Mouse (Mus musculus) forebrain, postnatal 0 days (tissue): Measurements from ENCODE around the gene Susd4. TPM values are rescaled to one million over a fixed set of nuclear protein-coding genes. Genes with fewer than 3 reads are reported as not detected.
A peak's percentile ranks its signal among the peaks of the same experiment; 100 is the strongest.

Experiments used
- ATAC-seq: fragments of 200-750 bp; cut with Nextera tagmentation; 2 replicates; pipeline ENCODE4 v1.8.0; 2017; ENCODE audit warnings: mild to moderate bottlenecking, moderate library complexity
- DNase-seq: peaks from one replicate; pipeline ENCODE4 v3.0.0-alpha.2; 2015
- H3K27ac ChIP-seq: fragments of 300-500 bp; sonication (generic); 2 replicates; pipeline ENCODE4 v1.5.1; 2014; ENCODE audit warnings: low read depth, mild to moderate bottlenecking, antibody characterized with exemption, low read length, moderate library complexity, mixed read lengths
- H3K27me3 ChIP-seq: fragments of 300-500 bp; sonication (generic); 2 replicates; pipeline ENCODE4 v1.6.1; 2014; ENCODE audit warnings: mild to moderate bottlenecking, low read length, mixed read lengths; ENCODE audit not compliant: insufficient read depth
- H3K36me3 ChIP-seq: fragments of 300-500 bp; sonication (generic); 2 replicates; pipeline ENCODE4 v1.6.1; 2014; ENCODE audit warnings: mild to moderate bottlenecking, moderate library complexity; ENCODE audit not compliant: insufficient read depth
- H3K4me1 ChIP-seq: fragments of 300-500 bp; sonication (generic); 2 replicates; pipeline ENCODE4 v1.6.1; 2014; ENCODE audit warnings: antibody characterized with exemption; ENCODE audit not compliant: insufficient read depth
- H3K4me2 ChIP-seq: fragments of 300-500 bp; sonication (generic); 2 replicates; pipeline ENCODE4 v1.6.1; 2014; ENCODE audit warnings: low read depth, mild to moderate bottlenecking, moderate library complexity
- H3K4me3 ChIP-seq: fragments of 300-500 bp; sonication (generic); 2 replicates; pipeline ENCODE4 v1.5.1; 2014; ENCODE audit warnings: low read depth, low read length, mixed read lengths
- H3K9ac ChIP-seq: fragments of 300-500 bp; sonication (generic); 2 replicates; pipeline ENCODE4 v1.6.1; 2014; ENCODE audit warnings: mild to moderate bottlenecking
- H3K9me3 ChIP-seq: fragments of 300-500 bp; sonication (generic); 2 replicates; pipeline ENCODE4 v1.6.1; 2016; ENCODE audit warnings: low read length
- CTCF ChIP-seq: sonication (generic); IDR thresholded peaks from 2 replicates; pipeline ENCODE4 v1.5.1; 2016; ENCODE audit warnings: antibody characterized with exemption, control low read depth, low read depth
- WGBS: fragments of 180-500 bp; shearing (Covaris S2); extraction: QIAGEN DNeasy Blood & Tissue Kit; methylation state at CpG from one replicate; pipeline ENCODE4 v1.1.7; 2014; 5-methylcytosine and 5-hydroxymethylcytosine counted together
- polyA plus RNA-seq: library from polyadenylated mRNA; unstranded; fragments of >200 nt; fragmentation: Nextera tagmentation; extraction: Ambion mirVana; gene quantifications from 2 replicates; pipeline ENCODE4 v1.2.1, GENCODE M21; 2015
- total RNA-seq: library from RNA; depleted of rRNA; stranded (reverse); fragments of >200 nt; gene quantifications from 2 replicates; pipeline ENCODE4 v1.2.3, GENCODE M21; 2014

Susd4 gene
- total and polyA plus RNA-seq, 2 experiments from 2014 or later: 55.4 to 65.4 TPM

GRCm38 (mm10) chr1:182764541-182765281, 1.1 kb downstream of the Susd4 start:
- ATAC-seq: peak; percentile 53
- 3% methylated on average over 27 of the region's 27 CpGs for WGBS
- peak overlapping the region; percentile 83 for H3K27ac ChIP-seq

GRCm38 (mm10) chr1:182775576-182775975, 11.9 kb downstream of the Susd4 start:
- no peak for TF ChIP-seq CTCF
- no peaks in the 10 kb centered on the region for H3K36me3 ChIP-seq
- no peak overlapping the region for H3K4me3 ChIP-seq
- no peaks in the 10 kb centered on the region for H3K4me1 ChIP-seq
- H3K27ac ChIP-seq: no peak overlapping the region
- H3K9ac ChIP-seq: no peak overlapping the region
- no peak for ATAC-seq
- no peak overlapping the region for H3K4me2 ChIP-seq
- no peaks in the 10 kb centered on the region for H3K27me3 ChIP-seq
- 90% methylated on average over 7 of the region's 7 CpGs for WGBS
- no peak for DNase-seq
- no peaks in the 10 kb centered on the region for H3K9me3 ChIP-seq

More at GRCm38 (mm10) chr1:182764541-182765281, 1.1 kb downstream of the Susd4 start:
- H3K9me3 ChIP-seq: no peaks in the 10 kb centered on the region
- DNase-seq: peak; percentile 60
- no peaks in the 10 kb centered on the region for H3K36me3 ChIP-seq
- peak overlapping the region; percentile 67 for H3K4me3 ChIP-seq
- peak overlapping the region; percentile 72 for H3K9ac ChIP-seq
- peak overlapping the region; percentile 98 for H3K4me2 ChIP-seq
- no peaks in the 10 kb centered on the region for H3K27me3 ChIP-seq
- H3K4me1 ChIP-seq: peaks cover 5% of the 10 kb centered on the region; the same call in 1 of the 2 replicates
- TF ChIP-seq CTCF: no peak

- Histone ChIP-seq H3K9me3 (no peaks in the 10 kb centered on the region), H3K4me3 (no peak overlapping the region), H3K36me3 (no peaks in the 10 kb centered on the region), H3K9ac (no peak overlapping the region), H3K4me2 (no peak overlapping the region), H3K27ac (no peak overlapping the region), H3K27me3 (no peaks in the 10 kb centered on the region), H3K4me1 (no peaks in the 10 kb centered on the region)
- 70% methylated on average over 10 of the region's 10 CpGs for WGBS
- TF ChIP-seq CTCF: no peak
- ATAC-seq: no peak
- no peak for DNase-seq
Observed at GRCm38 (mm10) chr1:182776749-182777410, 13.2 kb downstream of the Susd4 start.

DNA sequence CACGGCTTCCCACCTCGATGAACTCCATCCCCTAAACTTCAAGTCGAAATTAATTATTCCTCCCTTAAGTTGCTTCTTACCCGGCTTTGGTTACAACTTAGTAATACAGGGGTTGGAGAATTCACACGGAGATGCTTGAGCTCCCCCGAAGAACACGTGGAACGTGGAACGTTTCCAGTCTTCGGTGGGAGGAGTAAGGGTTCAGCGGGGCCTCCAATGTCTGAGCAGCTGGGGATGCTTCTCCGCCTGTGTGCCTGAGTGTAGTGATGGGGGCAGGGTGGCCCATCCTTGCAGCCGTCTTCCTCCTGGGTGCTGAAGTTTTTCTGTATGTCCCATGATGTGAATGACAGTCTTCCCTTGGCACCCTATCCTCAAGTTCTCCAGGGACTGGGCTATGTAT, 14.6 kb downstream of the Susd4 start:
- 83% methylated on average over 13 of the region's 13 CpGs for WGBS
- DNase-seq (no peak), ATAC-seq (no peak)
- no peak for TF ChIP-seq CTCF
- Histone ChIP-seq H3K9ac (no peak overlapping the region), H3K4me1 (no peaks in the 10 kb centered on the region), H3K27ac (no peak overlapping the region), H3K36me3 (no peaks in the 10 kb centered on the region), H3K4me3 (no peak overlapping the region), H3K4me2 (no peak overlapping the region), H3K27me3 (no peaks in the 10 kb centered on the region), H3K9me3 (no peaks in the 10 kb centered on the region)

- no peak for DNase-seq
- 92% methylated on average over 6 of the region's 6 CpGs for WGBS
- TF ChIP-seq CTCF: no peak
- Histone ChIP-seq H3K27me3 (no peaks in the 10 kb centered on the region), H3K4me1 (no peaks in the 10 kb centered on the region), H3K27ac (no peak overlapping the region), H3K9me3 (no peaks in the 10 kb centered on the region), H3K4me3 (no peak overlapping the region), H3K4me2 (no peak overlapping the region), H3K9ac (no peak overlapping the region), H3K36me3 (no peaks in the 10 kb centered on the region)
- no peak for ATAC-seq
Observed at GRCm38 (mm10) chr1:182779024-182779520, 15.4 kb downstream of the Susd4 start.

DNA sequence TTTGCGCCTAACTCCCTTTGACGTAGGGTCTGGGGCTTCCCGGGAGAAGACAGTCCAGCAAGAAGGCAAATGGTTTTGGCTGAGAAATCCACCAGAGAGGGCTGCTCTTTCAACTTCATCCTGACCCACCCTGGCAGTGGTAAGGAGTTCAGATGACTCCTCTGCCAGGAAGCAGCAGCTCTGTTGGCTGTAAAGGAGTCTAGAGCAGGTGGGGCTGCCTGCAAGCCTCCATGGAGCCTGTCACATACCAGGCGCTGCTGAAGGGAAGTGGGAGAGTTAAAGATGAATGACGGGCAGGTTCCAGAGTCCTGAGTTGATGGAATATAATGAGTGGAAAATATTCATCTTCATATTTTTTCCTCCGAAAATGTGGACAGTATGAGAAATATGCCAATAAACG, 20.1 kb downstream of the Susd4 start:
- H3K9ac ChIP-seq: no peak overlapping the region
- ATAC-seq (no peak), DNase-seq (no peak)
- no peaks in the 10 kb centered on the region for H3K36me3 ChIP-seq
- WGBS: 88% methylated on average over 7 of the region's 7 CpGs
- H3K27ac ChIP-seq: no peak overlapping the region
- no peaks in the 10 kb centered on the region for H3K4me1 ChIP-seq
- H3K9me3 ChIP-seq: no peaks in the 10 kb centered on the region
- H3K27me3 ChIP-seq: no peaks in the 10 kb centered on the region
- no peak overlapping the region for H3K4me2 ChIP-seq
- no peak for TF ChIP-seq CTCF
- H3K4me3 ChIP-seq: no peak overlapping the region

DNA sequence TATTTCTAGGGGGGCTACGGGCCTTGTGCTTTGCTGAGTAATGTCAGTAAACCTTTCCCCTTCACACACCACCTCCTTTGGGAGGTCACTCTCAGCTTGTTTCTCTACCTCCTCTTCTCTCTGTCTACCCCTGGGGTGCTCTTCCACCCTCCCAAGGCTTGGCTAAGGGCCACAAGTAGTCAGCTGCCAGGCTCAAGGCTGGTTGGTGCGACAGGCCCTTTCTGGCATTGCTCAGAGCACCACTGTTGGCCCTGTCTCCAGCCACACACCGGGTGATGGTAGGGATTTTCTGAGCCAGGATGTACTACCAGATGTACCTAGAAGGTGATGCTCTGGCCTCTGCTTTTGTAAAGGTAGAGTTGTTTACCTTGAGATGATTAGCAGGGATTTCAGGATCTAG, 21.1 kb downstream of the Susd4 start:
- DNase-seq (no peak), ATAC-seq (no peak)
- H3K27ac ChIP-seq: no peak overlapping the region
- no peaks in the 10 kb centered on the region for H3K4me1 ChIP-seq
- H3K9me3 ChIP-seq: no peaks in the 10 kb centered on the region
- TF ChIP-seq CTCF: no peak
- 75% methylated on average over 3 of the region's 3 CpGs for WGBS
- no peak overlapping the region for H3K9ac ChIP-seq
- no peaks in the 10 kb centered on the region for H3K36me3 ChIP-seq
- H3K4me3 ChIP-seq: no peak overlapping the region
- no peaks in the 10 kb centered on the region for H3K27me3 ChIP-seq
- H3K4me2 ChIP-seq: no peak overlapping the region
